Mouse (Mus musculus): Measurements from ENCODE around the gene Cstad. TPM values are rescaled to one million over a fixed set of nuclear protein-coding genes. Genes with fewer than 3 reads are reported as not detected.

The Cstad gene
- 0.96 and 1.7 TPM in 2 replicates for polyA plus RNA-seq (2014; fragmentation: Nextera tagmentation; extraction: Ambion mirVana)

DNA sequence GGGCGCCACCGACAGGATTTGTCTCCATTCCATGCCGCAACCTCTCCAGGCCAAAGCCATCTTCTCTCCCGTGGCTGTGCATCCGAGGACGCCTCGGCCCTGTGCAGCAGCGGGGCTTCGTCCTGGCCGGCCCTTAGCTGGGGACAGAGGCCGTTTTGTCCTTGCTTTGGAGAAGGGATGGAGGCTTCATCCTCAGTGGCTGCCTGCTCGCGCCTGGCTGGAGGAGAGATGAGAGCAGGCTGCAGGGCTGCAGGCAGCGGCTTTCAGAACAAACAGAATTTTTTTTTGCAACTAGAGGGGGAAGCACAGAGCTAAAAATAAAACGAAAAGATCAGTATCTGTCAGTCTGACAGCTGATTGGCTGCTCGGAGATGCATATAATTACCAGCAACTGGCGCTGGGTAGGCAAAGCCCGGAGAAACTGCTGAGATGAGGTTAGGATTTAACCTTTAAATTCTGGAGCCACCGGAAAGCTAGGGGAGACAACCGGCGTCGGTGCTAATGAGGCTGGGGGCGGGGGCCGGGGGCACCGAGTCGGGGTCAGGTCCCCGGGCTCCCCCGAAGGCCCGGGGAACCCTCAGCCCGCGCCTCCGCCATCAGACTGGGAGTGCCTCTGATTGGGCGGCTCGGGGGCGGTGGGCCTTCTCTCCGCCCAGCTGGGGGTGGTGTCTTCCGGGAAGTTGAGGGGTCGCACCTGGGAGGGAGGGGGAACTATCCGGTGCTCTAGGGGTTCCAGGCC lies at the start of gene Cstad:
TSS of gene Cstad (plus strand) at position 400 of the 739 bp plus-strand sequence.
- under 1% methylated on average over 22 of the region's 39 CpGs for WGBS
- Histone ChIP-seq H3K4me3 (ENCODE audit: low read depth, low read length) (peak within 1 kb of the TSS; percentile 51), H3K27ac (replicated peaks; ENCODE audit: low read depth, low read length) (peak within 1 kb of the TSS; percentile 98), H3K9me3 (ENCODE audit: control insufficient read depth, low read length) (no peaks in the 10 kb centered on the region), H3K36me3 (ENCODE audit: control insufficient read depth, insufficient read depth, low read length) (no peaks in the 10 kb centered on the region), H3K4me2 (ENCODE audit: low read depth, low read length) (peak within 1 kb of the TSS; percentile 71), H3K27me3 (replicated peaks; ENCODE audit: control insufficient read depth, insufficient read depth, low read length) (no peaks in the 10 kb centered on the region), H3K4me1 (ENCODE audit: control insufficient read depth, insufficient read depth, low read length) (peaks cover 28% of the 10 kb centered on the region), H3K9ac (ENCODE audit: low read depth, low read length) (peak within 1 kb of the TSS; percentile 75)
- DNase-seq (ENCODE audit: low spot score), result peak; percentile 95
- ATAC-seq (ENCODE audit: low read depth), result peak; percentile 86

- 36% methylated on average over 7 of the region's 7 CpGs for WGBS
- H3K4me1 ChIP-seq (ENCODE audit: control insufficient read depth, insufficient read depth, low read length), result peaks cover 19% of the 10 kb centered on the region
- no peak overlapping the region for H3K27ac ChIP-seq (replicated peaks; ENCODE audit: low read depth, low read length)
- no peaks in the 10 kb centered on the region for H3K9me3 ChIP-seq (ENCODE audit: control insufficient read depth, low read length)
- no peaks in the 10 kb centered on the region for H3K36me3 ChIP-seq (ENCODE audit: control insufficient read depth, insufficient read depth, low read length)
- no peaks in the 10 kb centered on the region for H3K27me3 ChIP-seq (replicated peaks; ENCODE audit: control insufficient read depth, insufficient read depth, low read length)
- peak overlapping the region; percentile 51 for H3K4me2 ChIP-seq (ENCODE audit: low read depth, low read length)
- no peak overlapping the region for H3K9ac ChIP-seq (ENCODE audit: low read depth, low read length)
- DNase-seq (ENCODE audit: low spot score), result no peak
- peak overlapping the region; percentile 25 for H3K4me3 ChIP-seq (ENCODE audit: low read depth, low read length)
- ATAC-seq (ENCODE audit: low read depth), result no peak
Observed at GRCm38 (mm10) chr2:30545706-30546105, 49.1 kb upstream of the Cstad start.

- Histone ChIP-seq H3K4me3 (ENCODE audit: low read depth, low read length) (no peak overlapping the region), H3K36me3 (ENCODE audit: control insufficient read depth, insufficient read depth, low read length) (no peaks in the 10 kb centered on the region), H3K27ac (replicated peaks; ENCODE audit: low read depth, low read length) (no peak overlapping the region), H3K9me3 (ENCODE audit: control insufficient read depth, low read length) (no peaks in the 10 kb centered on the region), H3K4me2 (ENCODE audit: low read depth, low read length) (no peak overlapping the region), H3K4me1 (ENCODE audit: control insufficient read depth, insufficient read depth, low read length) (peaks cover 19% of the 10 kb centered on the region), H3K9ac (ENCODE audit: low read depth, low read length) (no peak overlapping the region), H3K27me3 (replicated peaks; ENCODE audit: control insufficient read depth, insufficient read depth, low read length) (no peaks in the 10 kb centered on the region)
- DNase-seq (ENCODE audit: low spot score) (no peak), ATAC-seq (ENCODE audit: low read depth) (no peak)
- 18% methylated on average over 3 of the region's 3 CpGs for WGBS
Observed at GRCm38 (mm10) chr2:30546219-30546618, 48.6 kb upstream of the Cstad start.

GRCm38 (mm10) chr2:30547455-30548217 lies 47.2 kb upstream of the Cstad start:
- 59% methylated on average over 19 of the region's 19 CpGs for WGBS
- no peaks in the 10 kb centered on the region for H3K36me3 ChIP-seq (ENCODE audit: control insufficient read depth, insufficient read depth, low read length)
- H3K4me3 ChIP-seq (ENCODE audit: low read depth, low read length), result no peak overlapping the region
- H3K4me2 ChIP-seq (ENCODE audit: low read depth, low read length), result no peak overlapping the region
- peaks cover 19% of the 10 kb centered on the region for H3K4me1 ChIP-seq (ENCODE audit: control insufficient read depth, insufficient read depth, low read length)
- no peaks in the 10 kb centered on the region for H3K27me3 ChIP-seq (replicated peaks; ENCODE audit: control insufficient read depth, insufficient read depth, low read length)
- peak overlapping the region; percentile 65 for H3K27ac ChIP-seq (replicated peaks; ENCODE audit: low read depth, low read length)
- ATAC-seq (ENCODE audit: low read depth) (no peak), DNase-seq (ENCODE audit: low spot score) (peak; percentile 63)
- H3K9me3 ChIP-seq (ENCODE audit: control insufficient read depth, low read length), result no peaks in the 10 kb centered on the region
- no peak overlapping the region for H3K9ac ChIP-seq (ENCODE audit: low read depth, low read length)

- Histone ChIP-seq H3K27ac (replicated peaks; ENCODE audit: low read depth, low read length) (no peak overlapping the region), H3K27me3 (replicated peaks; ENCODE audit: control insufficient read depth, insufficient read depth, low read length) (no peaks in the 10 kb centered on the region), H3K9ac (ENCODE audit: low read depth, low read length) (no peak overlapping the region), H3K9me3 (ENCODE audit: control insufficient read depth, low read length) (no peaks in the 10 kb centered on the region), H3K4me1 (ENCODE audit: control insufficient read depth, insufficient read depth, low read length) (peaks cover 9% of the 10 kb centered on the region; the same call in 1 of the 2 replicates), H3K4me3 (ENCODE audit: low read depth, low read length) (no peak overlapping the region), H3K36me3 (ENCODE audit: control insufficient read depth, insufficient read depth, low read length) (no peaks in the 10 kb centered on the region), H3K4me2 (ENCODE audit: low read depth, low read length) (no peak overlapping the region)
- DNase-seq (ENCODE audit: low spot score) (no peak), ATAC-seq (ENCODE audit: low read depth) (no peak)
- WGBS, result 72% methylated on average over 5 of the region's 5 CpGs
Observed at GRCm38 (mm10) chr2:30551579-30551978, 43.3 kb upstream of the Cstad start.

DNA sequence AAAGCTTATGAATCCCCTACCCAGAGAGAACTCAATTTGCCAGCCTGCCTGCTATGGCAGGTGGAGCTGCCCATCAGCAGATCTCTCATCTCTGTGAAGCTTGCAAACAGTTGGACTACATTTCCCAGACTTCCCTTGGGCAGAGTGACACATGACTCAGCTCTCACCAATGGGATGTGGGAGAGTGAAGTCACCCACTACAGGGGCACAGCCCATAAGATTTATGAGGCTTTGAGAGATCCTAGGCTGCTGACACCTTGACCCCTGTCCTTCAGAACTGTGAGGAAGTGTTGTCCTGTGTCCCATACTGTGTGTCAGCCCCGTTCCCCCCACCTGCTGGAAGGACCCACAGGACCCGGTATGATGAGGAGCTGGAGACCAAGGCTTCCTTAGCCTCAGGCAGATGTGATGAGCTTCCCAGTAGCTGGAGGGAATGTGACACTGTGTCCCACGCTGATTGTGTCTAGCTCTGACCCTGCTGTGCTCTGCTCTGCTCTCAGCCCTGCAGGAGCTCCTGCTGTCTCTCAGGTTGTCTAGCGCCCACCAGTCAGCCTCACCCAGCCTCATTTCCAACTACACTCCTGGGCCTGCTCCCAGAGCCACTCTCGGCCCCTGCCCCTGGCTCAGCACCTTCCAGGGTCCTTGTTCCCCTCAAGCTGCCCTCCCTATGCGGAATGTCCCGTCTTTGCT lies 40.8 kb upstream of the Cstad start:
- Histone ChIP-seq H3K9me3 (ENCODE audit: control insufficient read depth, low read length) (no peaks in the 10 kb centered on the region), H3K27ac (replicated peaks; ENCODE audit: low read depth, low read length) (no peak overlapping the region), H3K4me2 (ENCODE audit: low read depth, low read length) (peak overlapping the region; percentile 32; the same call in 1 of the 2 replicates), H3K36me3 (ENCODE audit: control insufficient read depth, insufficient read depth, low read length) (no peaks in the 10 kb centered on the region), H3K4me3 (ENCODE audit: low read depth, low read length) (0 out of 2 replicates have a peak overlapping the region, but pooled peaks have one; percentile 7), H3K27me3 (replicated peaks; ENCODE audit: control insufficient read depth, insufficient read depth, low read length) (no peaks in the 10 kb centered on the region), H3K4me1 (ENCODE audit: control insufficient read depth, insufficient read depth, low read length) (no peaks in the 10 kb centered on the region), H3K9ac (ENCODE audit: low read depth, low read length) (no peak overlapping the region)
- peak; percentile 92 for ATAC-seq (ENCODE audit: low read depth)
- WGBS, result 51% methylated on average over 7 of the region's 7 CpGs
- peak; percentile 86 for DNase-seq (ENCODE audit: low spot score)

DNA sequence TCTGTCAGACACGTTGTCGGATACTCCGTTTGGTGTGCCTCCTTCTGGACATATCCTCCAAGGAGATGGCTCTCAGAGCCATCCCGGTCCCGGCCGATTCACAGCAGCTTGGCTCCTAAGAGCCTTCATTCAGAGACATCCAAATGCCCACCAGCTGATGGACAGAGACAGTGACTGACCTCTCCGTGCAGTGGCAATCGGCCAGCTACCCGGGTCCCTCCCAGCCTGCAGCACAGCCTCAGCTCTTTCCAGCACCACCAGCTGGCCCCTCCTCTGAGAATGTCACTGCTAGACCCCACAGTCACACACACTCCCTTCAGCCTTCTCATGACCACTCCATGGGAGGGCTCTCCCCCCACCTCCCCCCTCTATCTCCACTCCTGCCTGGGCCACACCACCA lies 39.6 kb upstream of the Cstad start:
- H3K9me3 ChIP-seq (ENCODE audit: control insufficient read depth, low read length), result no peaks in the 10 kb centered on the region
- H3K27me3 ChIP-seq (replicated peaks; ENCODE audit: control insufficient read depth, insufficient read depth, low read length), result no peaks in the 10 kb centered on the region
- no peak for DNase-seq (ENCODE audit: low spot score)
- no peak overlapping the region for H3K27ac ChIP-seq (replicated peaks; ENCODE audit: low read depth, low read length)
- no peak overlapping the region for H3K4me2 ChIP-seq (ENCODE audit: low read depth, low read length)
- no peaks in the 10 kb centered on the region for H3K36me3 ChIP-seq (ENCODE audit: control insufficient read depth, insufficient read depth, low read length)
- WGBS, result 76% methylated on average over 9 of the region's 9 CpGs
- ATAC-seq (ENCODE audit: low read depth), result no peak
- no peak overlapping the region for H3K4me3 ChIP-seq (ENCODE audit: low read depth, low read length)
- no peak overlapping the region for H3K9ac ChIP-seq (ENCODE audit: low read depth, low read length)
- no peaks in the 10 kb centered on the region for H3K4me1 ChIP-seq (ENCODE audit: control insufficient read depth, insufficient read depth, low read length)

DNA sequence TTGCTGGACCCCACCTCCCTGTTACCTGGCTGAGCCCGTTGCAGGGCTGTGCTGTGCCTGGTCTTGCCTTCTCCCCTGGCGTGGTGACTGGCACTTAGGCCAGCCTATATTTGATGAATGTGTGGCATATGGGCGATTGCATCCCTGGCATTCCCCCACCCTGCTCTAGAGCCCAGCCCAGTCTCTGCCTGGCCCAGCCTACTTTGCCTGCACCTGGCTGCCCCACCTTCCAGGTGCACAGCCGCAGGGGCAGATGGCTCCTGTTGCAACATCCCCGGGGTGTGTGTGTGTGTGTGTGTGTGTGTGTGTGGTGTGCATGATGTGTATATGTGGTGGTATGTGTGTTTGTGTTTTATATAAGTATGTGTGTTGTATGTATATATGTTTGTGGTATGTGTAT lies 38.3 kb upstream of the Cstad start:
- ATAC-seq (ENCODE audit: low read depth) (no peak), DNase-seq (ENCODE audit: low spot score) (peak; percentile 44)
- Histone ChIP-seq H3K4me3 (ENCODE audit: low read depth, low read length) (no peak overlapping the region), H3K27ac (replicated peaks; ENCODE audit: low read depth, low read length) (no peak overlapping the region), H3K4me2 (ENCODE audit: low read depth, low read length) (no peak overlapping the region), H3K9ac (ENCODE audit: low read depth, low read length) (no peak overlapping the region), H3K36me3 (ENCODE audit: control insufficient read depth, insufficient read depth, low read length) (no peaks in the 10 kb centered on the region), H3K4me1 (ENCODE audit: control insufficient read depth, insufficient read depth, low read length) (no peaks in the 10 kb centered on the region), H3K9me3 (ENCODE audit: control insufficient read depth, low read length) (no peaks in the 10 kb centered on the region), H3K27me3 (replicated peaks; ENCODE audit: control insufficient read depth, insufficient read depth, low read length) (no peaks in the 10 kb centered on the region)
- 62% methylated on average over 5 of the region's 5 CpGs for WGBS
